Mouse (Mus musculus): ENCODE measurements at regions not wholly inside any gene's neighbourhood (a gene's known extent, or its start where the extent isn't known, plus 50 kb on each side); places are given as distances from the start of the nearest gene placed in this dataset.
A peak's percentile ranks its signal among the peaks of the same experiment; 100 is the strongest.

DNA sequence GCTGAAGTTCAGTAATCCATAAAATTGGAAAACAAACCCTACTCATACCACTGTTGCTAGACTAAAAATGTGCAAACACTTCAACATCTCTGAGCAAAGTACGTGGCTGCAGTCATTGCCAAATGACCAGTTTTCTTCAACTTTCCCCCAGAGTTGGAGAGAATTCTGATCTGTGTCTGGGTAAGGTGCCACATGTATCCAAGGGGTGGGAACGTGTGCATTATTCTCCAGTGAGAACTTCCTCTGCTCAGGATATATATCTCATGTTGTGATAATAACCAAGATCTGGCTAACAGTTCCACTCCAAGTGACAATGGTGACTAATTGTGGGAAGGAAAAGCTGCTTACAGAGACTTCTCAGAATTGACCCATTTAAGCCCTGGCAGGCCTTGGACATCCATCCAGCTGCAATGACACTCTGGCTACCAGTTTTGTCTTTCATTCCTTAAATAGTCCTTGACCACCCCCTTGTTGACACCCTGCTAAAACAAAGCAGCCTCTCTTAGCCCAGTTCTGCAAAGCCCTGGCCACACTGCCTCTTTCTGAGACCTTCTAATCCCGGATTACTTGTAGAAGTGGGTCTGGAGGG lies 99.4 kb upstream of the Vps8 start:
- no peaks in the 10 kb centered on the region for H3K36me3 ChIP-seq (replicated peaks; ENCODE audit: insufficient read depth, low read length)
- no peak for DNase-seq
- TF ChIP-seq CTCF (IDR thresholded peaks at IDR 0.05; ENCODE audit: low read depth) (no peak), EP300 (IDR thresholded peaks at IDR 0.05; ENCODE audit: low read depth) (no peak)
- no peak overlapping the region for H3K4me2 ChIP-seq (ENCODE audit: low read depth, low read length)
- no peaks in the 10 kb centered on the region for H3K9me3 ChIP-seq (ENCODE audit: low read length)
- H3K9ac ChIP-seq (replicated peaks) = no peak overlapping the region
- H3K27me3 ChIP-seq (ENCODE audit: insufficient read depth, low read length) = no peaks in the 10 kb centered on the region
- ATAC-seq = no peak
- H3K4me1 ChIP-seq (ENCODE audit: insufficient read depth) = no peaks in the 10 kb centered on the region
- 60% methylated on average over 3 of the region's 3 CpGs for WGBS (ENCODE audit: insufficient replicate concordance)
- H3K4me3 ChIP-seq (ENCODE audit: low read depth, low read length) = no peak overlapping the region
- H3K27ac ChIP-seq (ENCODE audit: low read depth) = no peak overlapping the region

DNA sequence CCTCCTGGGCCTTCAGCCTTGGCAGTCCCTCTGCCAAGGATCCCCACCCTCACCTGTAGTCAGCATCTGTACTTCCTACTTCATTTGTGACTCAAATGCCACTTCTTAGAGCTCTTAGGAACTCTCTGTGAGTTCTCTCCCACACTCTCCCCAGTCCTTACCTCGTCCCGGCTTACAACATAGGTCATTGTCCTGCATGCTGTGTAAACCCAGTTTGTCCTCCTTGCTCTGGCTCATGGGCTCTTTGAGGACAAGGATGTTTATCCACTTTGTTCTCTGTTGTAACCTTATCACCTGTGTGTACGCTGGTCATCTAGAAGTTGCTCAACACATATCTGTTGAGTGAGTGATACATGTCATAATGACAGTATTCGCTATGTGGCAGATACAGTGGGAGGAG lies 94.9 kb upstream of the Vps8 start:
- H3K4me1 ChIP-seq (ENCODE audit: insufficient read depth) = peaks cover 11% of the 10 kb centered on the region
- 74% methylated on average over 4 of the region's 4 CpGs for WGBS (ENCODE audit: insufficient replicate concordance)
- DNase-seq (no peak), ATAC-seq (peak; percentile 86)
- no peaks in the 10 kb centered on the region for H3K9me3 ChIP-seq (ENCODE audit: low read length)
- H3K27ac ChIP-seq (ENCODE audit: low read depth) = no peak overlapping the region
- TF ChIP-seq CTCF (IDR thresholded peaks at IDR 0.05; ENCODE audit: low read depth) = no peak
- peak; percentile 58 for TF ChIP-seq EP300 (IDR thresholded peaks at IDR 0.05; ENCODE audit: low read depth)
- no peak overlapping the region for H3K9ac ChIP-seq (replicated peaks)
- H3K4me2 ChIP-seq (ENCODE audit: low read depth, low read length) = no peak overlapping the region
- no peaks in the 10 kb centered on the region for H3K27me3 ChIP-seq (ENCODE audit: insufficient read depth, low read length)
- no peaks in the 10 kb centered on the region; the same call in 1 of the 2 replicates for H3K36me3 ChIP-seq (replicated peaks; ENCODE audit: insufficient read depth, low read length)
- H3K4me3 ChIP-seq (ENCODE audit: low read depth, low read length) = no peak overlapping the region

DNA sequence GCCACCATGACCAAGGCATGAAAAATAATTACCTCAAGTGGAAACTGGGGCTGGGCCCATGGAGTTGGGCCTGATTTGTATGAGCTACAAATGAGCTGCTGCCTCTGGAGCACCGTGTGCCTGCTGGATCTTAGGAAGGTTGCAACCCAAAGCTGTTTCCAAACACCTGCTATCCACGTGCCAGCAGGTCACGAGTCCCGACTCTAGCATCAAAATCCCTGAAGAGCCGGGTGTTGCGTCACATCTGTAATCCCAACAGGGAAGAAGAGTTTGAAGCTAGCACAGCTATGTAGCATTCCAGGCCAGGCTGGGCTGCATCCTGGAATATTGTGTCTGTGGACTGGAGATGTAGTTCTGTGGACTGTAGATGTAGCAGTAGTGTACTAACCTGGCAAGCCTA lies 93.7 kb upstream of the Vps8 start:
- TF ChIP-seq CTCF (IDR thresholded peaks at IDR 0.05; ENCODE audit: low read depth) (no peak), EP300 (IDR thresholded peaks at IDR 0.05; ENCODE audit: low read depth) (no peak)
- ATAC-seq (no peak), DNase-seq (no peak)
- WGBS (ENCODE audit: insufficient replicate concordance) = 75% methylated on average over 6 of the region's 6 CpGs
- H3K27me3 ChIP-seq (ENCODE audit: insufficient read depth, low read length) = no peaks in the 10 kb centered on the region
- peaks cover 16% of the 10 kb centered on the region for H3K4me1 ChIP-seq (ENCODE audit: insufficient read depth)
- no peak overlapping the region for H3K4me2 ChIP-seq (ENCODE audit: low read depth, low read length)
- no peaks in the 10 kb centered on the region; the same call in 1 of the 2 replicates for H3K36me3 ChIP-seq (replicated peaks; ENCODE audit: insufficient read depth, low read length)
- H3K4me3 ChIP-seq (ENCODE audit: low read depth, low read length) = no peak overlapping the region
- no peaks in the 10 kb centered on the region for H3K9me3 ChIP-seq (ENCODE audit: low read length)
- H3K27ac ChIP-seq (ENCODE audit: low read depth) = no peak overlapping the region
- no peak overlapping the region for H3K9ac ChIP-seq (replicated peaks)

DNA sequence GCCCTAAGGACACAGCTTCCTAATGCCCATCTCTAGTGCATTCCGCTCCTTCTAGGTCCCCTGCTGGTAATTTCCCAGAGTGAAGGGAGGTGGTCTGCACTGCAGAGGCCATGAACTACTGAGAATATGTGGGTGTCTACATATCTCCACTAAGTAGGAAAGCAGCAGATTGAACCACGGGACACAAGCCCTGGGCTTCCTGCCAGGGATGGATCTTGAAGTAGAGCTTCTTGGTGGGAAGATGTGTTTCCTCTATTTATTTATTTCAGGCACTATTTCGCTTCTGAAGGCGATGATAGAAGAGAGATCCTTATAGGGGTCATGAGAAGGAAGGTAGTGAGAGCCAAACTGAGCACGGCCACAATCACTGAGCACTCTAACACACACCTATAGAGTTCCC lies 91.7 kb upstream of the Vps8 start:
- H3K4me2 ChIP-seq (ENCODE audit: low read depth, low read length) = peak overlapping the region; percentile 90
- 80% methylated on average over 5 of the region's 5 CpGs for WGBS (ENCODE audit: insufficient replicate concordance)
- no peak overlapping the region for H3K27ac ChIP-seq (ENCODE audit: low read depth)
- H3K9ac ChIP-seq (replicated peaks) = no peak overlapping the region
- DNase-seq = no peak
- H3K4me3 ChIP-seq (ENCODE audit: low read depth, low read length) = no peak overlapping the region
- H3K36me3 ChIP-seq (replicated peaks; ENCODE audit: insufficient read depth, low read length) = no peaks in the 10 kb centered on the region; the same call in 1 of the 2 replicates
- no peak for ATAC-seq
- H3K4me1 ChIP-seq (ENCODE audit: insufficient read depth) = peaks cover 17% of the 10 kb centered on the region
- no peaks in the 10 kb centered on the region for H3K9me3 ChIP-seq (ENCODE audit: low read length)
- no peak for TF ChIP-seq CTCF (IDR thresholded peaks at IDR 0.05; ENCODE audit: low read depth)
- no peak for TF ChIP-seq EP300 (IDR thresholded peaks at IDR 0.05; ENCODE audit: low read depth)
- H3K27me3 ChIP-seq (ENCODE audit: insufficient read depth, low read length) = no peaks in the 10 kb centered on the region

DNA sequence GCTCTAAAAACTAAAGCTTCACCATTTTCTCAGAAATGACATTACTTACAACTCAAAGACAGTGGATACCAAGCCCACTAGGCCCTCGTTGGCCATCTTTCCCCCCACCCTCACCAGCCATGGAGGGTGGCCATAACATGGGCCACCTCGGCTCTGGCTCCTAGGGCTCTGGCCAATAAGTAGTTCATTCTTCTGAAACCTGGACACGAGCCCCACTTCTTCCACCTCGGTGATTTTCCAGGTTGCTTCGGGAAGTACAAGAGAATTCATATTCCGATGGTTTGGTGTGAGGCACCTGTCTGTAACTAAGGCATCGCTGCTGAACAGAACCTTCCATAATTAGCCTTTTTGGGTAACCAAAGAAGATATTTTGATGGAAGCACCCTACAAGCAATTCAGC lies 90.5 kb upstream of the Vps8 start:
- peak overlapping the region; percentile 60 for H3K4me3 ChIP-seq (ENCODE audit: low read depth, low read length)
- H3K4me2 ChIP-seq (ENCODE audit: low read depth, low read length) = peak overlapping the region; percentile 90
- H3K4me1 ChIP-seq (ENCODE audit: insufficient read depth) = peaks cover 17% of the 10 kb centered on the region
- H3K27me3 ChIP-seq (ENCODE audit: insufficient read depth, low read length) = no peaks in the 10 kb centered on the region
- peak overlapping the region; percentile 83 for H3K27ac ChIP-seq (ENCODE audit: low read depth)
- 51% methylated on average over 7 of the region's 7 CpGs for WGBS (ENCODE audit: insufficient replicate concordance)
- no peaks in the 10 kb centered on the region for H3K9me3 ChIP-seq (ENCODE audit: low read length)
- H3K36me3 ChIP-seq (replicated peaks; ENCODE audit: insufficient read depth, low read length) = no peaks in the 10 kb centered on the region; the same call in 1 of the 2 replicates
- H3K9ac ChIP-seq (replicated peaks) = peak overlapping the region; percentile 79
- ATAC-seq = no peak
- no peak for DNase-seq
- no peak for TF ChIP-seq CTCF (IDR thresholded peaks at IDR 0.05; ENCODE audit: low read depth)
- no peak for TF ChIP-seq EP300 (IDR thresholded peaks at IDR 0.05; ENCODE audit: low read depth)

DNA sequence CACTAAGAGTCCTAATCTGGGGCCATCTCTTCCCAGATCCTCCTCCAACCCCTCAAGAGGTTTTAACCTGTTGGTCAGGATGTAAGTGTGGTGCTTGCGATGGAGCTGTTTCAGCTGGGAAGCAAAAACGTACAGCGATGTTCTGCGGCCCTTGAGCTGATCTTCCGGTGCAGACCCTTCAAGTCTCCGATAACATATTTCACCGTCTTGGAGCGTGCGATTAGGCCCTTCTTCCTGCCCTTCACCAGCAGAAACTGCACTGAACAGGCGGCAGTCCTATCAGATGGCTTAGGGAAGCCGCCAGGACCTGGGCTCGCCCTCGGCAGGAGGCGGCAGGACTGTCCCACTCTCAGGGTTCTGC lies 90.1 kb upstream of the Vps8 start:
- Histone ChIP-seq H3K4me2 (ENCODE audit: low read depth, low read length) (peak overlapping the region; percentile 90), H3K4me1 (ENCODE audit: insufficient read depth) (peaks cover 17% of the 10 kb centered on the region), H3K36me3 (replicated peaks; ENCODE audit: insufficient read depth, low read length) (no peaks in the 10 kb centered on the region; the same call in 1 of the 2 replicates), H3K4me3 (ENCODE audit: low read depth, low read length) (peak overlapping the region; percentile 60), H3K9me3 (ENCODE audit: low read length) (no peaks in the 10 kb centered on the region), H3K9ac (replicated peaks) (peak overlapping the region; percentile 79), H3K27ac (ENCODE audit: low read depth) (peak overlapping the region; percentile 83), H3K27me3 (ENCODE audit: insufficient read depth, low read length) (no peaks in the 10 kb centered on the region)
- ATAC-seq = peak; percentile 70; the same call in 1 of the 2 replicates
- TF ChIP-seq EP300 (IDR thresholded peaks at IDR 0.05; ENCODE audit: low read depth) (no peak), CTCF (IDR thresholded peaks at IDR 0.05; ENCODE audit: low read depth) (no peak)
- no peak for DNase-seq
- 2% methylated on average over 14 of the region's 14 CpGs for WGBS (ENCODE audit: insufficient replicate concordance)
